Mouse (Mus musculus) lung, embryonic 14.5 days (tissue): Measurements from ENCODE around the gene Stk10. TPM values are rescaled to one million over a fixed set of nuclear protein-coding genes. Genes with fewer than 3 reads are reported as not detected.

Experiments
- ATAC-seq: fragments of 200-750 bp; cut with Nextera tagmentation; 2 replicates; pipeline ENCODE4 v1.8.0; 2017; ENCODE audit warnings: mild to moderate bottlenecking, moderate TSS enrichment, moderate library complexity; ENCODE audit not compliant: insufficient read depth
- DNase-seq: peaks from one replicate; pipeline ENCODE4 v3.0.0-alpha.2; 2015
- H3K27ac ChIP-seq: fragments of 300-500 bp; sonication (generic); 2 replicates; pipeline ENCODE4 v1.5.1; 2014; ENCODE audit warnings: low read depth, mild to moderate bottlenecking, moderate library complexity
- H3K27me3 ChIP-seq: fragments of 300-500 bp; sonication (generic); 2 replicates; pipeline ENCODE4 v1.6.1; 2014; ENCODE audit warnings: low read length, control low read depth; ENCODE audit not compliant: insufficient read depth
- H3K36me3 ChIP-seq: fragments of 300-500 bp; sonication (generic); 2 replicates; pipeline ENCODE4 v1.6.1; 2014; ENCODE audit warnings: control low read depth; ENCODE audit not compliant: insufficient read depth
- H3K4me1 ChIP-seq: fragments of 300-500 bp; sonication (generic); 2 replicates; pipeline ENCODE4 v1.6.1; 2014; ENCODE audit warnings: antibody characterized with exemption, control low read depth; ENCODE audit not compliant: insufficient read depth
- H3K4me2 ChIP-seq: fragments of 300-500 bp; sonication (generic); 2 replicates; pipeline ENCODE4 v1.6.1; 2014; ENCODE audit warnings: mild to moderate bottlenecking
- H3K4me3 ChIP-seq: fragments of 300-500 bp; sonication (generic); 2 replicates; pipeline ENCODE4 v1.5.1; 2014; ENCODE audit warnings: low read depth, low read length
- H3K9ac ChIP-seq: fragments of 300-500 bp; sonication (generic); 2 replicates; pipeline ENCODE4 v1.6.1; 2014
- H3K9me3 ChIP-seq: fragments of 300-500 bp; sonication (generic); 2 replicates; pipeline ENCODE4 v1.6.1; 2016; ENCODE audit warnings: low read depth, low read length, control low read depth
- CTCF ChIP-seq: IDR thresholded peaks from 2 replicates; pipeline ENCODE4 v1.5.1; 2016; ENCODE audit warnings: antibody characterized with exemption, low read depth
- WGBS: fragments of 180-500 bp; shearing (Covaris S2); extraction: QIAGEN DNeasy Blood & Tissue Kit; methylation state at CpG from one replicate; pipeline ENCODE4 v1.1.7; 2014; 5-methylcytosine and 5-hydroxymethylcytosine counted together
- polyA plus RNA-seq: library from polyadenylated mRNA; unstranded; fragments of >200 nt; fragmentation: Nextera tagmentation; extraction: Ambion mirVana; gene quantifications from 2 replicates; pipeline ENCODE4 v1.2.1, GENCODE M21; 2014

The Stk10 gene
- polyA plus RNA-seq, 1 experiment from 2014 or later, result 2.0 TPM

GRCm38 (mm10) chr11:32605131-32605860 is 72.2 kb downstream of the Stk10 start:
- Histone ChIP-seq H3K27me3 (no peaks in the 10 kb centered on the region), H3K9me3 (no peaks in the 10 kb centered on the region), H3K36me3 (no peaks in the 10 kb centered on the region), H3K4me3 (no peak overlapping the region), H3K4me1 (peaks cover 14% of the 10 kb centered on the region), H3K27ac (peak overlapping the region; percentile 78), H3K4me2 (peak overlapping the region; percentile 0; the same call in 1 of the 2 replicates), H3K9ac (no peak overlapping the region; the same call in 1 of the 2 replicates)
- TF ChIP-seq CTCF, result no peak
- peak; percentile 82 for DNase-seq
- 29% methylated on average over 7 of the region's 7 CpGs for WGBS
- peak; percentile 70 for ATAC-seq

GRCm38 (mm10) chr11:32605907-32606306 is 72.8 kb downstream of the Stk10 start:
- Histone ChIP-seq H3K9me3 (no peaks in the 10 kb centered on the region), H3K4me3 (no peak overlapping the region), H3K4me1 (peaks cover 14% of the 10 kb centered on the region), H3K27me3 (no peaks in the 10 kb centered on the region), H3K27ac (no peak overlapping the region), H3K36me3 (no peaks in the 10 kb centered on the region), H3K9ac (no peak overlapping the region), H3K4me2 (no peak overlapping the region)
- no peak for DNase-seq
- no peak for ATAC-seq
- no peak for TF ChIP-seq CTCF
- WGBS, result 73% methylated on average over 3 of the region's 3 CpGs

DNA sequence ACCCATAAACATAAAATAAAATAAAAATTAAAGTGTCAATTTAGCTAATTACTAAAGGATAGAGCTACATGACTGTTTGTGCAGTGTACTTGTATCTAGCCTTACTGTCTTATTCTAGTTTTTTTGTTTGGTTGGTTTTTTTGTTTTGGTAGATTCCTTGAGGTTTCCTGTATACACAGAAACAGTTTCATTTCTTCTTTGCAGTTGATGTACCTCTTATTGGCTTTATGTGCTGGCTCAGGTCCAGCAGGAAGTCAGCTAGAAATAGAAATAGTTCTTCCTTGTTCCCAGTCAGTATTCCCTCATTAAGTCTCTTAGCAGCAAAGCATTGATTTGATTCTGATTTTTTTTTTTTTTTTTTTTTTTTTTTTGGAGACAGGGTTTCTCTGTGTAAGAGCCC is 74.2 kb downstream of the Stk10 start:
- Histone ChIP-seq H3K9ac (no peak overlapping the region), H3K27me3 (no peaks in the 10 kb centered on the region), H3K4me3 (no peak overlapping the region), H3K9me3 (no peaks in the 10 kb centered on the region), H3K27ac (no peak overlapping the region), H3K36me3 (no peaks in the 10 kb centered on the region), H3K4me2 (no peak overlapping the region), H3K4me1 (peaks cover 14% of the 10 kb centered on the region)
- ATAC-seq (no peak), DNase-seq (peak; percentile 56)
- no peak for TF ChIP-seq CTCF

DNA sequence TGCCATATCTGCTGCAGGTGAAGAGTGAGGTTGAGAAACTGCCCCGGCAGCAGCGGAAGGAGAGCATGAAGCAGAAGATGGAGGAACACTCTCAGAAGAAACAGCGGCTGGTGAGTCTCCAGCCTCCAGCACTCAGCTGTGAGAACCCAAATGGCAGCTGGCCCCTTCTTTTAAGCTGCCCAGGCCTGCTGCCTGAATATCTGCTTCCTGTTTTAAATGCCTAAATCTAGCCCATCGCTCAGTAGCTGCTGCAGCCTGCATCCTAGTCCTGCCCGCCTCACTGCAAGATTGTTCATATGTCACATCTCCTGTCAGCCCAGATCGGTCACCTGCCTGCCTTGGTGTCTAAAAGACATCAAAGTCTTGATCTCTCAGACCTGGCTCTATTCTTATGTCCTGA is 77.5 kb downstream of the Stk10 start:
- Histone ChIP-seq H3K27ac (no peak overlapping the region), H3K4me2 (no peak overlapping the region), H3K4me3 (no peak overlapping the region), H3K27me3 (no peaks in the 10 kb centered on the region), H3K9ac (no peak overlapping the region), H3K36me3 (no peaks in the 10 kb centered on the region), H3K9me3 (no peaks in the 10 kb centered on the region), H3K4me1 (peaks cover under 1% of the 10 kb centered on the region; the same call in 1 of the 2 replicates)
- no peak for ATAC-seq
- no peak for TF ChIP-seq CTCF
- WGBS, result 76% methylated on average over 6 of the region's 6 CpGs
- no peak for DNase-seq

DNA sequence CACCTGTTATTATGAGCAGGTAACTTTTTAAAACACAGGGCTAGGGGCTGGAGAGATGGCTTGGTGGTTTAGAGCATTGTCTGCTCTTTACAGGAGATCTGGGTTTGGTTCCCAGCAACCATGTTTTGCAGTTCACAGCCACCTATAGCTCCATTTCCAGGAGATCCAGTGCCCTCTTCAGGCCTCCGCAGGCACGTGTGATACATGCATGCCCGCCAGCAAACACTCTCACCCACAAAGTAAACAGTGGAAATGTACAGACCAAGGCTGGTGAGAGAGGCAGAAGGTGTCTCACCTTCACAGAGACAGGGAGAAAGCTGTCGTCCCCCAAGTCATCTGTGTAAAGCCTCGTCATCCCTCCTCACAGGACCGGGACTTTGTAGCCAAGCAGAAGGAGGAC is 79.2 kb downstream of the Stk10 start:
- no peaks in the 10 kb centered on the region for H3K9me3 ChIP-seq
- no peak overlapping the region for H3K4me2 ChIP-seq
- H3K9ac ChIP-seq, result no peak overlapping the region
- DNase-seq (no peak), ATAC-seq (no peak)
- peak; percentile 18; the same call in 1 of the 2 replicates for TF ChIP-seq CTCF
- no peaks in the 10 kb centered on the region for H3K27me3 ChIP-seq
- H3K36me3 ChIP-seq, result no peaks in the 10 kb centered on the region
- 58% methylated on average over 6 of the region's 6 CpGs for WGBS
- no peaks in the 10 kb centered on the region for H3K4me1 ChIP-seq
- H3K4me3 ChIP-seq, result no peak overlapping the region
- H3K27ac ChIP-seq, result no peak overlapping the region

DNA sequence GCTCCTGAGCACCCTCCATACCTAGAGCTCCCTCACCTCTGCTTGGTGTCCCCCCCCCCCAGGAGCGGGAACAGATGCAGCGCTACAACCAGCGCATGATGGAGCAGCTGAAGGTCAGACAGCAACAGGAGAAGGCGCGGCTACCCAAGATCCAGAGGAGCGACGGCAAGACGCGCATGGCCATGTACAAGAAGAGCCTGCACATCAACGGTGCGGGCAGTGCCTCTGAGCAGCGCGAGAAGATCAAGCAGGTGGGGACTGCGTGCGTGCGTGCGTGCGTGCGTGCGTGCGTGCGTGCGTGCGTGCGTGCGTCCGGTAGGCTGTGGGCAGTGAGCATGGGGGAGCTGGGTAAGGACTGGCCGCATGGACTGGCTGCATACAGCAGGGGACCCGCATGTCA is 81.4 kb downstream of the Stk10 start:
- no peak for TF ChIP-seq CTCF

DNA sequence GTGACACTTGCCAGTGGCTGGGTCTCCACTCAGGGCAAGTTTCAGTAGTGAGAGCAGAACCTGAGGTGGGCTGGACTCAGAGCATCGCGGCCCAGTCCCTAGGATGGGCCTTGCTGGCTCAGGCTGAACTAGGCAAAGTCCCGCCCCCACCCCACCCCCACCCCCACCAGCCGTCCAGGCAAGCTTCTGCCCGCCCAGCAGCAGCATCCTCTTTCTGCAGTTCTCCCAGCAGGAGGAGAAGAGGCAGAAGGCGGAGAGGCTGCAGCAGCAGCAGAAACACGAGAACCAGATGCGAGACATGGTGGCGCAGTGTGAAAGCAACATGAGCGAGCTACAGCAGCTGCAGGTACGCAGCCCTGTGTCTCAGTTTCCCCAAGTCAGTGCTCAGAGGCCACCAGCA is 82.5 kb downstream of the Stk10 start:
- Histone ChIP-seq H3K27ac (no peak overlapping the region), H3K9me3 (no peaks in the 10 kb centered on the region), H3K36me3 (0 out of 2 replicates have a peak, but pooled peaks cover 4% of the 10 kb centered on the region), H3K4me2 (peak overlapping the region; percentile 32; the same call in 1 of the 2 replicates), H3K27me3 (no peaks in the 10 kb centered on the region), H3K4me1 (peaks cover 9% of the 10 kb centered on the region), H3K4me3 (no peak overlapping the region), H3K9ac (no peak overlapping the region)
- DNase-seq (peak; percentile 25), ATAC-seq (no peak)
- 11% methylated on average over 11 of the region's 11 CpGs for WGBS
- no peak for TF ChIP-seq CTCF

More for the DNA sequence above, 81.4 kb downstream of the Stk10 start:
- Histone ChIP-seq H3K27ac (no peak overlapping the region), H3K9me3 (no peaks in the 10 kb centered on the region), H3K36me3 (0 out of 2 replicates have a peak, but pooled peaks cover 4% of the 10 kb centered on the region), H3K27me3 (no peaks in the 10 kb centered on the region), H3K9ac (no peak overlapping the region), H3K4me3 (no peak overlapping the region), H3K4me2 (no peak overlapping the region), H3K4me1 (peaks cover 5% of the 10 kb centered on the region; the same call in 1 of the 2 replicates)
- 90% methylated on average over 29 of the region's 29 CpGs for WGBS
- no peak for ATAC-seq
- no peak for DNase-seq
